Mouse (Mus musculus) CH12.LX (cell line): Measurements from ENCODE around the gene Rundc3a. TPM values are rescaled to one million over a fixed set of nuclear protein-coding genes. Genes with fewer than 3 reads are reported as not detected.

Source experiments
- DNase-seq: peaks from one replicate; pipeline ENCODE4 v3.0.0-alpha.2; 2013; ENCODE audit errors: extremely low read depth
- H3K27ac ChIP-seq: 2 replicates; pipeline ENCODE4 v1.5.1; 2012; ENCODE audit warnings: low read depth, mild to moderate bottlenecking, control low read depth, moderate library complexity; ENCODE audit not compliant: insufficient read depth
- H3K27me3 ChIP-seq: replicated peaks from 2 replicates; pipeline ENCODE3; 2012; ENCODE audit warnings: inconsistent platforms
- H3K36me3 ChIP-seq, 2 experiments: replicated peaks in 1 of 2; 2 replicates each; pipeline versions ENCODE3 to v1.6.1; 2012; ENCODE audit warnings: inconsistent platforms in 1 of 2, low read length in 1 of 2, mild to moderate bottlenecking in 1 of 2, mixed read lengths in 1 of 2, moderate library complexity in 1 of 2; ENCODE audit not compliant: control insufficient read depth in 1 of 2, insufficient read depth in 1 of 2
- H3K4me1 ChIP-seq, 2 experiments: 2 replicates each; pipeline ENCODE4 v1.6.1; 2012; ENCODE audit warnings: inconsistent platforms in 1 of 2, moderate library complexity in 1 of 2; ENCODE audit not compliant: insufficient read depth in 2 of 2, control insufficient read depth in 1 of 2
- H3K4me2 ChIP-seq: 2 replicates; pipeline ENCODE4 v1.6.1; 2012; ENCODE audit warnings: low read depth, mild to moderate bottlenecking, control low read depth; ENCODE audit not compliant: poor library complexity, insufficient read depth, severe bottlenecking
- H3K4me3 ChIP-seq, 3 experiments: fragments of 150-350 bp in 1 of 3; sonication (generic) in 1 of 3; replicated peaks in 1 of 3; 2 replicates each; pipeline versions ENCODE3 to v1.5.1; 2011 to 2012; ENCODE audit warnings: low read depth in 2 of 3, low read length in 2 of 3, mild to moderate bottlenecking in 2 of 3, moderate library complexity in 2 of 3, control low read depth in 1 of 3, improper control_type of control experiment in 1 of 3, inconsistent platforms in 1 of 3, mixed read lengths in 1 of 3; ENCODE audit not compliant: poor library complexity in 1 of 3
- H3K79me2 ChIP-seq: replicated peaks from 2 replicates; pipeline ENCODE4 v1.6.1; 2012; ENCODE audit warnings: mild to moderate bottlenecking, moderate library complexity; ENCODE audit not compliant: control insufficient read depth, poor library complexity, insufficient read depth, severe bottlenecking; ENCODE audit errors: extremely low read depth
- H3K9ac ChIP-seq: 2 replicates; pipeline ENCODE4 v1.6.1; 2012; ENCODE audit warnings: low read depth, mild to moderate bottlenecking, control low read depth, moderate library complexity; ENCODE audit not compliant: insufficient read depth
- H3K9me3 ChIP-seq: replicated peaks from 2 replicates; pipeline ENCODE3; 2012; ENCODE audit warnings: low read length, inconsistent platforms, mixed read lengths
- CTCF ChIP-seq, 2 experiments: IDR thresholded peaks in 1 of 2; conservative IDR thresholded peaks in 1 of 2; 2 replicates each; pipeline ENCODE4 v1.5.1; 2011 to 2012; ENCODE audit warnings: low read depth in 2 of 2, low read length in 2 of 2, improper control_type of control experiment in 1 of 2, inconsistent platforms in 1 of 2, mild to moderate bottlenecking in 1 of 2, moderate library complexity in 1 of 2
- ELF1 ChIP-seq: IDR thresholded peaks from 2 replicates; pipeline ENCODE4 v1.6.1; 2014; ENCODE audit warnings: low read depth, mild to moderate bottlenecking, inconsistent platforms, low read length, improper control_type of control experiment
- IRF4 ChIP-seq: IDR thresholded peaks from 2 replicates; pipeline ENCODE4 v1.6.1; 2014; ENCODE audit warnings: low read depth, mild to moderate bottlenecking, inconsistent platforms, low read length, improper control_type of control experiment
- JUN ChIP-seq: IDR thresholded peaks from 2 replicates; pipeline ENCODE4 v1.6.1; 2011; ENCODE audit warnings: low read depth, mild to moderate bottlenecking, low read length, improper control_type of control experiment, moderate library complexity; ENCODE audit not compliant: insufficient read depth
- KAT2A ChIP-seq: IDR thresholded peaks from 2 replicates; pipeline ENCODE4 v1.6.1; 2012; ENCODE audit warnings: low read length, improper control_type of control experiment, inconsistent platforms; ENCODE audit not compliant: insufficient replicate concordance
- MAFK ChIP-seq: IDR thresholded peaks from 2 replicates; pipeline ENCODE4 v1.6.1; 2011; ENCODE audit warnings: low read length, improper control_type of control experiment; ENCODE audit not compliant: insufficient replicate concordance
- MAX ChIP-seq: IDR thresholded peaks from 2 replicates; pipeline ENCODE4 v1.6.1; 2011; ENCODE audit warnings: low read length, improper control_type of control experiment
- MAZ ChIP-seq: IDR thresholded peaks from 2 replicates; pipeline ENCODE4 v1.6.1; 2012; ENCODE audit warnings: low read depth, mild to moderate bottlenecking, inconsistent platforms, low read length, improper control_type of control experiment, moderate library complexity
- NRF1 ChIP-seq: IDR thresholded peaks from 2 replicates; pipeline ENCODE4 v1.6.1; 2014; ENCODE audit warnings: low read depth, mild to moderate bottlenecking, inconsistent platforms, low read length, improper control_type of control experiment, moderate library complexity
- PAX5 ChIP-seq: IDR thresholded peaks from 2 replicates; pipeline ENCODE4 v1.6.1; 2012; ENCODE audit warnings: low read length, inconsistent platforms, mixed read lengths
- POLR2AphosphoS2 ChIP-seq: IDR thresholded peaks from 2 replicates; pipeline ENCODE4 v1.6.1; 2011; ENCODE audit warnings: low read depth, low read length, improper control_type of control experiment
- SIN3A ChIP-seq: IDR thresholded peaks from 2 replicates; pipeline ENCODE4 v1.6.1; 2012; ENCODE audit warnings: low read length, improper control_type of control experiment, inconsistent platforms
- USF2 ChIP-seq: conservative IDR thresholded peaks from 2 replicates; pipeline ENCODE4 v1.6.1; 2011; ENCODE audit warnings: low read depth, low read length, improper control_type of control experiment
- ZNF384 ChIP-seq: IDR thresholded peaks from 2 replicates; pipeline ENCODE4 v1.6.1; 2012; ENCODE audit warnings: low read depth, low read length, improper control_type of control experiment, inconsistent platforms
- dilution Hi-C: fragments of 300-500 bp; cut with MboI; formaldehyde crosslinking; loops from 2 replicates; pipeline ENCODE4 v1.14.3; 2020; ENCODE audit warnings: low sequenced_read_pairs; ENCODE audit not compliant: extremely low pct_unique_long_range_greater_than_20kb, extremely low pct_ligation_motif_present
- in situ Hi-C: fragments of 300-500 bp; cut with MboI; formaldehyde crosslinking; loops from 3 replicates; pipeline ENCODE4 v1.14.3; 2019; ENCODE audit warnings: low sequenced_read_pairs, low pct_ligation_motif_present, low pct_unique_long_range_greater_than_20kb, mixed read lengths
- polyA plus RNA-seq: library from polyadenylated mRNA; unstranded; fragments of >175 nt; gene quantifications from 2 replicates; pipeline ENCODE4 v1.2.1, GENCODE M21; 2012; ENCODE audit warnings: low read depth; ENCODE audit not compliant: insufficient read length
- total RNA-seq, 2 experiments: library from RNA; depleted of rRNA; stranded (reverse); fragments of 300-350 nt in 1 of 2; fragments of >200 nt in 1 of 2; gene quantifications; 2 replicates each; pipeline ENCODE4 v1.2.3; 2012 to 2014

Gene Rundc3a
- total and polyA plus RNA-seq, 3 experiments, result 1.4 to 16.3 (median 3.3) TPM

DNA sequence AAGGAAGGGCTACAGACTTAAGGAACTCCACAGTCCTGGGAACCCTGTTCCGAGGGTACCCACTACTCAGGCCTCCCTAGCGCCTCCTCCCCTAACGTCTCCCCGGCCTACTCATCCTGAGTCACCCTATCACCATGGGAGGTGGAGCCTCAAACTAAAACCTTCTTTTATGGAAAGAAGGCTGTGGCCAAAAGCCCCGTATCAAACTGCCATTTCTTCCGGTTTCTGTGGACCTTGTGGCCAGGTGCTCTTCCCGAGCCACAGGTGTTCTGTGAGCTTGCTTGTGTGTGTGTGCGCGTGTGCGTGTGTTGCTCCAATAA lies 43.2 kb downstream of the Rundc3a start:
- DNase-seq, result no peak
- TF ChIP-seq KAT2A (no peak), ELF1 (no peak), ZNF384 (no peak), MAX (no peak), CTCF (conservative IDR thresholded peaks at IDR 0.05 in 1 of 2, IDR thresholded peaks at IDR 0.05 in 1 of 2; ENCODE audit: low read depth in 2 of 2, low read length in 2 of 2) (no peak), MAFK (no peak), POLR2AphosphoS2 (no peak), JUN (no peak), USF2 (no peak), SIN3A (no peak), MAZ (no peak), PAX5 (no peak), IRF4 (no peak), NRF1 (no peak)
- TF ChIP-seq, all 38 proteins: peak for 0
- Histone ChIP-seq H3K4me2 (no peak overlapping the region), H3K9me3 (peaks cover 29% of the 10 kb centered on the region), H3K9ac (no peak overlapping the region), H3K27ac (no peak overlapping the region), H3K79me2 (no peaks in the 10 kb centered on the region), H3K27me3 (peaks cover 2% of the 10 kb centered on the region), H3K36me3 (peaks cover 24 to 47% of the 10 kb centered on the region in 2 experiments), H3K4me3 (no peak overlapping the region), H3K4me1 (peaks cover 25 to 37% of the 10 kb centered on the region in 2 experiments)
- in situ Hi-C loops, result no loop called here
- dilution Hi-C loops, result no loop called here

DNA sequence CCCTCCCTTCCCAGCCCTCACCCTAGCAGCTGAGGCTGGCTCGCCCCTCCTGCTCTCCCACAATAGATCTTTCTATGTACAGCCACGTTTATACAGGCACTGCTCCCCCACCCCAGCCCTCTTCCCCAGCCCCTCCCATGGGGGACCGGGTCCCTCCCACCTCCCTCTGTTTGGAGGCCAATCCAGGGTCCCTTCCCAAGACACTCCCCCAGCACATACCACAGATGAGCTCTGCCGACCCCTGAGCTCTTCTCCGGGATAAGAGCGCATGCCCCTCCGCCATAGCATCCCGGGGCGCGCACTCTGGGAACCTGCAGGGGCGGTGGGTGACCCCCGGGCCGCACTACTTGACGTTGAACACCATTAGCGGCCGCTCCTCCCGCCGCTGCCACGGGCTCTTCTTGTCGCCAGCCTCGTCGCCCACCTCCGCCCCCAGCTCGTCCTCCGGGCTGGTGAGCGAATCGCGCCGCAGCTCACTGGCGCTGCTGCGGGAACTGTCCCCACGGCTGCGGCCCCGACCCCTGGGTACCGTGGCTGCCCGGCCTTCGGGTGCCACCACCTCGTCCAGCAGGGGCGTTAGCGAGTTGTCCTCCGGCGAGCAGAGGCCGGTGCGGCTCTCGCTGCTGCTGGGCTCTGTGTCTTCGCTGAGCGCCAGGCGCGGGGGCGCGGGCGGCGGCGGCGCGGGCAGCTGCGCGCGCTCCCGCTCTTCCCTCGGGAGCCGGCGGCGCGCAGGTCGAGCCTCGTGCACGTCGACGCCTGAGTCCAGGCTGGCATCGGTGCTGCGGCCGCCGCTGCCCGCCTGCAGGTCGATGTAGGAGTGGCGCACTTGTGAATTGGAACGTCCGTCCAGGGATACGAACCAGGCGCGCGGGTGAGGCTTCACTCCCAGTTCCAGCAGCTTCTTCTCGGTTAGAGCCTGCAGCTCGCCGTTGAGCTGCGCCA lies 44.2 kb downstream of the Rundc3a start:
- peaks cover 25 to 34% of the 10 kb centered on the region in 2 experiments for H3K4me1 ChIP-seq
- H3K9me3 ChIP-seq, result peaks cover 29% of the 10 kb centered on the region
- H3K36me3 ChIP-seq, result peaks cover 24 to 47% of the 10 kb centered on the region in 2 experiments
- no peak overlapping the region for H3K4me2 ChIP-seq
- H3K79me2 ChIP-seq, result no peaks in the 10 kb centered on the region
- TF ChIP-seq NRF1, result no peak
- peak; percentile 74; the same call in 1 of the 2 replicates for TF ChIP-seq POLR2AphosphoS2
- dilution Hi-C loops, result no loop called here
- peaks cover 5% of the 10 kb centered on the region for H3K27me3 ChIP-seq
- no peak overlapping the region for H3K4me3 ChIP-seq
- H3K27ac ChIP-seq, result no peak overlapping the region
- DNase-seq, result no peak
- in situ Hi-C loops, result no loop called here
- H3K9ac ChIP-seq, result no peak overlapping the region
